Mouse (Mus musculus) thymus, adult 2 months (tissue): ENCODE data around the gene Rbms3. TPM values are rescaled to one million over a fixed set of nuclear protein-coding genes. Genes with fewer than 3 reads are reported as not detected.

ENCODE experiments used
- DNase-seq: peaks from one replicate; pipeline ENCODE4 v3.0.0; 2021
- H3K27ac ChIP-seq: fragments of 200-500 bp; 2 replicates; pipeline ENCODE4 v1.5.1; 2012; ENCODE audit warnings: low read length, control low read depth; ENCODE audit not compliant: control insufficient read depth, insufficient read depth
- H3K27me3 ChIP-seq: fragments of 200-500 bp; 2 replicates; pipeline ENCODE4 v1.6.1; 2012; ENCODE audit warnings: mild to moderate bottlenecking, low read length, moderate library complexity, mixed read lengths; ENCODE audit not compliant: control insufficient read depth, insufficient read depth
- H3K36me3 ChIP-seq: fragments of 200-500 bp; 2 replicates; pipeline ENCODE4 v1.6.1; 2012; ENCODE audit warnings: mild to moderate bottlenecking, low read length, moderate library complexity; ENCODE audit not compliant: control insufficient read depth, insufficient read depth
- H3K4me1 ChIP-seq: fragments of 200-500 bp; replicated peaks from 2 replicates; pipeline ENCODE4 v1.6.1; 2012; ENCODE audit warnings: low read length; ENCODE audit not compliant: control insufficient read depth, insufficient read depth
- H3K4me3 ChIP-seq: fragments of 200-500 bp; 2 replicates; pipeline ENCODE4 v1.5.1; 2012; ENCODE audit warnings: mild to moderate bottlenecking, low read length, control low read depth, moderate library complexity; ENCODE audit not compliant: control insufficient read depth, insufficient read depth
- CTCF ChIP-seq: fragments of 200-500 bp; IDR thresholded peaks from 2 replicates; pipeline ENCODE4 v1.5.1; 2012; ENCODE audit warnings: mild to moderate bottlenecking, control low read depth, low read length, moderate library complexity, borderline replicate concordance; ENCODE audit not compliant: control insufficient read depth, poor library complexity, insufficient read depth; ENCODE audit errors: extremely low read depth
- POLR2A ChIP-seq: fragments of 200-500 bp; IDR thresholded peaks from 2 replicates; pipeline ENCODE4 v1.6.1; 2012; ENCODE audit warnings: mild to moderate bottlenecking, low read length, control low read depth, moderate library complexity; ENCODE audit not compliant: control insufficient read depth, poor library complexity, insufficient read depth; ENCODE audit errors: extremely low read depth
- WGBS: fragments of 180-500 bp; shearing (Covaris S2); methylation state at CpG from one replicate; pipeline ENCODE4 v1.1.7; 2018; 5-methylcytosine and 5-hydroxymethylcytosine counted together
- polyA plus RNA-seq: library from polyadenylated mRNA; depleted of rRNA; stranded (reverse); fragments of >200 nt; gene quantifications from 2 replicates; pipeline ENCODE4 v1.2.3, GENCODE M21; 2012

The Rbms3 gene
- polyA plus RNA-seq, 1 experiment, result 10.9 TPM

DNA sequence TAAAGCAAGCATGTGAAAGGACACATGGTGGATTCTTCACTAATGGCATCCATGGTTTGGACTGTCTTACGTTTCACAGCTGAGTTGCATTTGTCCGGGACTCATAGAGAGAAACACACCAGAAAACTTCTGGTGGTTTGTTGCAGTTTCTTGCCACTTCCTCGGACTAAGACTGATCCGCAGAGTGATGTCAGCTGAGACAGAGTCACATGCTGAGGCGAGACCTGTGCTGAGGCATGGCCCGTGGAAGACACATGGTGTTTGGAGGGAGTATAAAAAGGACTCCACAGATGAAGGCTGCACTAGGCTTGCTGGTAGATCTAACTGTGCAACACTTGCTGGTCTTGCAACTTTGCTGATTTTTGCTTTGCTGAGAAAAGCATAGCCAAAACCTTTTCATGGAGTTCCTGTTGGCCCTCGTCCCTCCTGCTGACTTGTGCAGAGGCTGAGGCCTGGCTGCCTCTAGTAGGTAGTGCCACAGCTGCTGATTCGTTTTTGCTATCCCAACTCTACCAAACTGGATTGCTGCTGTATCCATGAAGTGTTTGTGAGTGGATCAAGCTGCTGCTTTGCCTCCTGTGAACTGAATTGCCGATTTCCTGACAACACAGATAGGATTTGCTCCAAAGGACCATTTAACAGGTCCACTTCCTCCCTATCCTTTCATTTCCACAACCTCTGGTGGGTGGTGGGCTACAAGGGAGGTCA lies 742.6 kb downstream of the Rbms3 start:
- H3K27me3 ChIP-seq, result no peaks in the 10 kb centered on the region
- no peak for DNase-seq
- no peak overlapping the region for H3K4me3 ChIP-seq
- TF ChIP-seq POLR2A, result no peak
- TF ChIP-seq CTCF, result no peak
- H3K36me3 ChIP-seq, result no peaks in the 10 kb centered on the region
- no peaks in the 10 kb centered on the region for H3K4me1 ChIP-seq
- WGBS, result 83% methylated on average over 9 of the region's 9 CpGs
- H3K27ac ChIP-seq, result no peak overlapping the region

DNA sequence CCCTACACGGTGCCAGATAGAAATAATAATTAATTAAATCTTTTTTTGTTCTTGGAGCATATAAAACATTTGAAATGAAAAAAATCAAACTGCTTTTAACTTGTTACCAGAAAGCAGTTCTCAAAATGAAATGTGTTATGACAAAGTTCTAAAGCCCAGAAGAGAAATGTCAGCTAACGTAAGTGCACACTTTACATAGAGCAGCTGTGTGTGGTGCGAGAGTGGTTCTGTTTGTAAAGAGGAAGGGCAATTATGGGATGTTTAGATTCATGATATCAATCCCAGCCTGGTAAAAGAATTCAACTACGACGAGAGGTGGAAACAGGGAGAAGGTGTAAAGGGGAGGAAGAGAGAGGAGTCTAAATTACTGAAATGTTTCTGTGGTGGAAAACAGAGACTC lies 744.1 kb downstream of the Rbms3 start:
- Histone ChIP-seq H3K27ac (no peak overlapping the region), H3K36me3 (no peaks in the 10 kb centered on the region), H3K27me3 (no peaks in the 10 kb centered on the region), H3K4me3 (no peak overlapping the region), H3K4me1 (no peaks in the 10 kb centered on the region)
- TF ChIP-seq POLR2A (no peak), CTCF (no peak)
- no peak for DNase-seq
- 90% methylated on average over 5 of the region's 5 CpGs for WGBS

DNA sequence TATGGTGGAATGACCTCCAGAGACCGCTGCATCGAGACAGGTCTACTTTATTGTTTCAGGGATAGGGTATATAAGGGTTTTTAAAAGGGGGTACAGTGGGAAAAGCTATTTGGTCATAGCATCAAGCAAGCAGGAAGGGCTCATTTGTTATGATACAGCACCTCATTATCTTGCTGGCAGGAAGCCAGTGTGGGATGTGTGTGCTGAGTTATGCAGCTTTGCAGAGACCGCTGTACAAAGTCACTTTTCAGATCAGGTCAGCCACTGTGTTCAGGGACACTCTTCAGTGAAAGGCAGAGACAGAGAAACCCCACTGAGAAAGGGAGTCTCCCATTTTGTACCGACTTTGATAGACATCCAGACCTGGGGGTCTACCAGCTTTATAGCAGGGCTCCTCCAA lies 749.2 kb downstream of the Rbms3 start:
- no peak overlapping the region for H3K27ac ChIP-seq
- H3K4me1 ChIP-seq, result no peaks in the 10 kb centered on the region
- no peak for DNase-seq
- no peaks in the 10 kb centered on the region for H3K27me3 ChIP-seq
- no peak overlapping the region for H3K4me3 ChIP-seq
- no peaks in the 10 kb centered on the region for H3K36me3 ChIP-seq
- no peak for TF ChIP-seq POLR2A
- no peak for TF ChIP-seq CTCF
- WGBS, result 91% methylated on average over 4 of the region's 4 CpGs

DNA sequence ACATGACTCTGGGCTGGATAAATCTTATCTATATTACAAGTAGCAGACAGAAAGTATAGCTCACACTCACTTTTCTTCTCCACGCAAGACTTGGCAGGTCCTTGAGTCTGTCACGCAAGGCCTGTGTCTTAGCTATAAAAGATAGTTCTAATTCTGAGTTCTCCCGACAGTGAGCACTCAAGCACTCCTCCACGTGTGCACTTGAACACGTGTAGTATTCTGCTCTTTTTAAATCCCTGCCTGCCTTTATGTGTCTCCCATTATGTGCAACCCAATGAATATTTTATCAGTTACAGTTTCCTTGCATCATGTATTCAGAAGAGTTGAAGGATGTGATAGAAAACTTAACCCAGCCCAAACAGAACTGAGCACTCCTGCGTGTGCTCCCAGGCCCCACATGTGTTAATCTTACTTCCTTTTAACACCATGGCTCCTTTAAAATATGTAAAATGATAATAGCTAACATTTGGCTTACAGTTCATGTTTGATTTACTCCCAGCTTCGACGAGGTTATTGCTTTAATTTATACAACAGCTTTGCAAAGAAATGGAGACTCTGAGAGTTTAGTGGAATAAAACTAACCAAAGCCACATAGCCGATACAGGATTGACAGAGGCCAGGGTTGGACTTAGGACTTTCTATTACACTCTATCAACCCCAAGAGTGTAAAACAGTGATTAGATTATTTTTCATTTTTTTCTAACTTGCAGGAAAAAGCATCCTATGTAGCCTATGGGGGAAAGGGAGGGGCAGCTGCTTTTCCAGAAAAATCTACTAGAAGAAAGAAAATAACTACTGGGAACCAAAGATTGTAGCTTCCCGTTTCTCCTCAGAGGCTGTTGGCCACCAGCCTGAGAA lies 749.9 kb downstream of the Rbms3 start:
- 90% methylated on average over 10 of the region's 10 CpGs for WGBS

DNA sequence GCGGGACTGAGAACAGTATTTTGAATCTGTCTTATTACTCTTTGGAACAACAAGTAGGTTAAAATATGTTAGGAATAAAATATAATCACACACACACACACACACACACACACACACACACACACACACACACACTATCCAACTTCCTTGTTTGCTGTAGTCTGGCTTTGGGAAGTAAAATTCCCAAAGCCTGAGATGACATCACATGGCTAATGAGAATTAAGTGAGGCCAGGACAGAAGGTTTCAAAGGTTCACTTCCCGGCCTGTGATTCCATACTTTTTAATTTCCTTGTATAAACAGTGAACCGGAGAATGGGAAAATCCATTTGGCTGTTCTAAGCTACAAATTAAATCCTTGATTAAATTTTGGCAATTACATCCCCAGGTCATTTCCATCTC lies 752.9 kb downstream of the Rbms3 start:
- TF ChIP-seq POLR2A (no peak), CTCF (no peak)
- H3K4me1 ChIP-seq, result no peaks in the 10 kb centered on the region
- H3K4me3 ChIP-seq, result no peak overlapping the region
- H3K36me3 ChIP-seq, result no peaks in the 10 kb centered on the region
- WGBS, result 86% methylated on average over 3 of the region's 3 CpGs
- no peak overlapping the region for H3K27ac ChIP-seq
- H3K27me3 ChIP-seq, result no peaks in the 10 kb centered on the region
- no peak for DNase-seq

More for the DNA sequence above, 749.9 kb downstream of the Rbms3 start:
- Histone ChIP-seq H3K36me3 (no peaks in the 10 kb centered on the region), H3K27me3 (no peaks in the 10 kb centered on the region), H3K4me3 (no peak overlapping the region), H3K27ac (no peak overlapping the region), H3K4me1 (no peaks in the 10 kb centered on the region)
- no peak for DNase-seq
- TF ChIP-seq POLR2A (no peak), CTCF (no peak)

DNA sequence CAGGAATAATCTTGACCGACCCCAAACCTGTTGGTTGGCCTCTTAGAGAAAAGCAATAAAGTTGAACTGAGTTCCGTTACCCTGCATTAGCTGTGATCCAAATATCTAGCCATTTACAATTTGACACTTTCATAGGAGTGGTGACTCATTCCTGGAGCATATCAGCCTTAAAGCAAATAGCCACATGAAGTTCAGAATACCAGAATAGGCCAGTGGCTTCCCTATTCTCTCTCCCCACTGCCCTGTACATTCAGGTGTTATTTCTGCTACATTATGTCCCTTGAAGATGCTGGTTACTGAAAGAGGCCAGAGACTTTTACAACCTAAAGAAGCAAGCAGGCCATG lies 755.8 kb downstream of the Rbms3 start:
- TF ChIP-seq CTCF, result no peak
- no peak for TF ChIP-seq POLR2A
- no peaks in the 10 kb centered on the region for H3K27me3 ChIP-seq
- no peak overlapping the region for H3K4me3 ChIP-seq
- 56% methylated on average over 2 of the region's 2 CpGs for WGBS
- no peaks in the 10 kb centered on the region for H3K36me3 ChIP-seq
- DNase-seq, result no peak
- H3K27ac ChIP-seq, result no peak overlapping the region
- H3K4me1 ChIP-seq, result no peaks in the 10 kb centered on the region
